Mouse (Mus musculus) midbrain, embryonic 12.5 days (tissue): ENCODE measurements around the gene Gfpt1. TPM values are rescaled to one million over a fixed set of nuclear protein-coding genes. Genes with fewer than 3 reads are reported as not detected.
"Not testable (repeated sequence)": the region's sequence is repeated elsewhere in the genome, so short reads cannot be mapped to it uniquely, and the experiment has no call there.

ENCODE experiments used
- ATAC-seq: fragments of 200-750 bp; cut with Nextera tagmentation; 2 replicates; pipeline ENCODE4 v1.8.0; 2017; ENCODE audit warnings: low read depth, moderate TSS enrichment, moderate library complexity; ENCODE audit not compliant: low FRiP score
- H3K27ac ChIP-seq: fragments of 300-500 bp; sonication (generic); replicated peaks from 2 replicates; pipeline ENCODE4 v1.5.1; 2016; ENCODE audit warnings: mild to moderate bottlenecking
- H3K27me3 ChIP-seq: fragments of 300-500 bp; sonication (generic); 2 replicates; pipeline ENCODE4 v1.6.1; 2016; ENCODE audit warnings: mild to moderate bottlenecking
- H3K36me3 ChIP-seq: fragments of 300-500 bp; sonication (generic); 2 replicates; pipeline ENCODE4 v1.6.1; 2016
- H3K4me1 ChIP-seq: fragments of 300-500 bp; sonication (generic); 2 replicates; pipeline ENCODE4 v1.6.1; 2016
- H3K4me2 ChIP-seq: fragments of 300-500 bp; sonication (generic); replicated peaks from 2 replicates; pipeline ENCODE4 v1.6.1; 2016; ENCODE audit warnings: mild to moderate bottlenecking, moderate library complexity
- H3K4me3 ChIP-seq: fragments of 300-500 bp; sonication (generic); 2 replicates; pipeline ENCODE4 v1.5.1; 2016; ENCODE audit warnings: mild to moderate bottlenecking
- H3K9ac ChIP-seq: fragments of 300-500 bp; sonication (generic); replicated peaks from 2 replicates; pipeline ENCODE4 v1.6.1; 2016; ENCODE audit warnings: mild to moderate bottlenecking, moderate library complexity
- H3K9me3 ChIP-seq: fragments of 300-500 bp; sonication (generic); 2 replicates; pipeline ENCODE4 v1.6.1; 2016; ENCODE audit warnings: mild to moderate bottlenecking
- WGBS: fragments of 180-500 bp; shearing (Covaris S2); methylation state at CpG from one replicate; pipeline ENCODE4 v1.1.7; 2016; 5-methylcytosine and 5-hydroxymethylcytosine counted together
- polyA plus RNA-seq: library from polyadenylated mRNA; unstranded; fragments of >200 nt; fragmentation: Nextera tagmentation; extraction: Ambion mirVana; gene quantifications from 2 replicates; pipeline ENCODE4 v1.2.1, GENCODE M21; 2016

Gfpt1 gene
- polyA plus RNA-seq, 1 experiment from 2014 or later = 18.8 TPM

- H3K4me2 ChIP-seq = peak overlapping the region; percentile 79
- H3K9ac ChIP-seq = peak overlapping the region; percentile 90
- H3K4me3 ChIP-seq = peak overlapping the region; percentile 84
- peak overlapping the region; percentile 95 for H3K27ac ChIP-seq
- 2% methylated on average over 9 of the region's 9 CpGs for WGBS
- no peaks in the 10 kb centered on the region for H3K9me3 ChIP-seq
- H3K4me1 ChIP-seq = peaks cover 13% of the 10 kb centered on the region; the same call in 1 of the 2 replicates
- no peaks in the 10 kb centered on the region for H3K36me3 ChIP-seq
- peak; percentile 57 for ATAC-seq
- no peaks in the 10 kb centered on the region for H3K27me3 ChIP-seq
Measured at GRCm38 (mm10) chr6:87043131-87043516, 478 bp downstream of the Gfpt1 start.

DNA sequence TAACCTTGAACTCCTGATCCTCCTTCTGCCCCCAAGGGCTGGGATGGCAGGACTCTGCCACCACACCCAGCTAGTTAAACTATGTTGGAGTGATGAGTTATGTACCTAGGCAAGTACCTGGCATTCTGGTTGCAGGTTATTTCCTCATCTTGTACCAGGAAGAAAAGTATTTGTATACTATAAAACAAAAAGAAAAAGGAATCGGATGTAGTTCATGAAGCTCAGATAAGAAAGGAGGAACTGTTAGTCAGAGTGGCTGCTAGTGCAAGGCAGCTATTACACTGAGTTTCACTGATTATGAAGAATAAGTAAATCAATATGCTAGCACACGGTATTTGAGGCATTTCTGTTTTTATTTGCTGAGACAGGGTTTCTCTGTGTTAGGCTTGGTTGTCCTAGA is 2.2 kb downstream of the Gfpt1 start:
- Histone ChIP-seq H3K4me2 (no peak overlapping the region), H3K4me3 (no peak overlapping the region), H3K9ac (no peak overlapping the region), H3K27ac (no peak overlapping the region), H3K36me3 (0 out of 2 replicates have a peak, but pooled peaks cover 2% of the 10 kb centered on the region), H3K27me3 (no peaks in the 10 kb centered on the region), H3K9me3 (no peaks in the 10 kb centered on the region), H3K4me1 (peaks cover 13% of the 10 kb centered on the region; the same call in 1 of the 2 replicates)
- no peak for ATAC-seq
- 93% methylated on average over 2 of the region's 2 CpGs for WGBS

- Histone ChIP-seq H3K27ac (no peak overlapping the region), H3K4me1 (peaks cover 13% of the 10 kb centered on the region; the same call in 1 of the 2 replicates), H3K9me3 (no peaks in the 10 kb centered on the region), H3K4me3 (no peak overlapping the region), H3K27me3 (no peaks in the 10 kb centered on the region), H3K36me3 (0 out of 2 replicates have a peak, but pooled peaks cover 2% of the 10 kb centered on the region), H3K4me2 (no peak overlapping the region), H3K9ac (no peak overlapping the region)
- no peak for ATAC-seq
- 69% methylated on average over 3 of the region's 3 CpGs for WGBS
Measured at GRCm38 (mm10) chr6:87045507-87045906, 2.9 kb downstream of the Gfpt1 start.

- H3K9me3 ChIP-seq, H3K4me3 ChIP-seq, ATAC-seq, H3K4me1 ChIP-seq, H3K27me3 ChIP-seq, H3K4me2 ChIP-seq, H3K27ac ChIP-seq, H3K9ac ChIP-seq: not testable (repeated sequence)
- H3K36me3 ChIP-seq = peaks cover 23% of the 10 kb centered on the region
- WGBS = 96% methylated on average over 7 of the region's 7 CpGs
Measured at GRCm38 (mm10) chr6:87048712-87049111, 6.1 kb downstream of the Gfpt1 start.

DNA sequence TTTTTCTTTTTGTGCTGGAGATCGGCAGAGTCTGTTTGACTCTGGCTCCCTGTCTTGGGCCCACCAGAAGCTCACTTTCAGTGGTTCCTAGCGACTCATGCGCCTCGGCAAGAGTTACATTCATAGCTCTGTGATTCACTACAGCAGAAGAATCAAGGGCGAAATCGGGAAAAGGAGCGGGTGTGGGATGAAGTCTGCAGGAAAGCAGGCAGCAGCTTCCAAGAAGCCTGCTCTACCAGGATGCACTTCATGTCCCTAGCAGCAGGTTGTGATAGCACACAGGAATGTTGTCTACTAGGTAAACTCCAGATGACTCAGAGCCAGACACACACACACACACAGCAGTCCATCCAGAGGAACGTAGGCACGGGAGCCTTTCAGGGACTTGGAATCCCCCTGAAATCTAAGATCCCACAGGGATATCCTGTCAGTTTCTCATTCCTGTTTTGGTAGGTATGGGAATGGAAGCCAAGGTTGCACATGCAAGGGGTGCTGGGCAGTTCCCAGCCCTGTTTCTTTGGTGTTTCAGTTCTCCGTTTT is 9.3 kb downstream of the Gfpt1 start:
- ATAC-seq = no peak
- Histone ChIP-seq H3K4me2 (no peak overlapping the region), H3K4me3 (no peak overlapping the region), H3K9me3 (no peaks in the 10 kb centered on the region), H3K4me1 (no peaks in the 10 kb centered on the region), H3K27me3 (no peaks in the 10 kb centered on the region), H3K9ac (no peak overlapping the region), H3K36me3 (peaks cover 49% of the 10 kb centered on the region), H3K27ac (no peak overlapping the region)
- 94% methylated on average over 10 of the region's 10 CpGs for WGBS

GRCm38 (mm10) chr6:87054193-87054592 is 11.5 kb downstream of the Gfpt1 start:
- H3K9ac ChIP-seq = no peak overlapping the region
- ATAC-seq = no peak
- H3K4me3 ChIP-seq = no peak overlapping the region
- H3K27me3 ChIP-seq = no peaks in the 10 kb centered on the region
- H3K9me3 ChIP-seq = no peaks in the 10 kb centered on the region
- 92% methylated on average over 8 of the region's 8 CpGs for WGBS
- no peak overlapping the region for H3K27ac ChIP-seq
- peaks cover 67% of the 10 kb centered on the region for H3K36me3 ChIP-seq
- H3K4me1 ChIP-seq = no peaks in the 10 kb centered on the region
- H3K4me2 ChIP-seq = no peak overlapping the region

- ATAC-seq = no peak
- H3K27me3 ChIP-seq = no peaks in the 10 kb centered on the region
- no peak overlapping the region for H3K4me2 ChIP-seq
- peaks cover 61% of the 10 kb centered on the region for H3K36me3 ChIP-seq
- H3K9ac ChIP-seq = no peak overlapping the region
- H3K27ac ChIP-seq = no peak overlapping the region
- no peaks in the 10 kb centered on the region for H3K9me3 ChIP-seq
- 94% methylated on average over 1 of the region's 1 CpGs for WGBS
- H3K4me1 ChIP-seq = no peaks in the 10 kb centered on the region
- H3K4me3 ChIP-seq = no peak overlapping the region
Measured at GRCm38 (mm10) chr6:87059754-87060153, 17.1 kb downstream of the Gfpt1 start.

GRCm38 (mm10) chr6:87063586-87063985 is 20.9 kb downstream of the Gfpt1 start:
- WGBS = 90% methylated on average over 4 of the region's 4 CpGs
- H3K36me3 ChIP-seq = peaks cover 60% of the 10 kb centered on the region
- no peak for ATAC-seq
- no peak overlapping the region for H3K27ac ChIP-seq
- H3K27me3 ChIP-seq = no peaks in the 10 kb centered on the region
- H3K9ac ChIP-seq = no peak overlapping the region
- H3K4me1 ChIP-seq = no peaks in the 10 kb centered on the region
- H3K4me2 ChIP-seq = no peak overlapping the region
- no peaks in the 10 kb centered on the region for H3K9me3 ChIP-seq
- H3K4me3 ChIP-seq = no peak overlapping the region

- 82% methylated on average over 2 of the region's 2 CpGs for WGBS
- ATAC-seq = no peak
- no peak overlapping the region for H3K27ac ChIP-seq
Measured at GRCm38 (mm10) chr6:87068209-87068608, 25.6 kb downstream of the Gfpt1 start.

DNA sequence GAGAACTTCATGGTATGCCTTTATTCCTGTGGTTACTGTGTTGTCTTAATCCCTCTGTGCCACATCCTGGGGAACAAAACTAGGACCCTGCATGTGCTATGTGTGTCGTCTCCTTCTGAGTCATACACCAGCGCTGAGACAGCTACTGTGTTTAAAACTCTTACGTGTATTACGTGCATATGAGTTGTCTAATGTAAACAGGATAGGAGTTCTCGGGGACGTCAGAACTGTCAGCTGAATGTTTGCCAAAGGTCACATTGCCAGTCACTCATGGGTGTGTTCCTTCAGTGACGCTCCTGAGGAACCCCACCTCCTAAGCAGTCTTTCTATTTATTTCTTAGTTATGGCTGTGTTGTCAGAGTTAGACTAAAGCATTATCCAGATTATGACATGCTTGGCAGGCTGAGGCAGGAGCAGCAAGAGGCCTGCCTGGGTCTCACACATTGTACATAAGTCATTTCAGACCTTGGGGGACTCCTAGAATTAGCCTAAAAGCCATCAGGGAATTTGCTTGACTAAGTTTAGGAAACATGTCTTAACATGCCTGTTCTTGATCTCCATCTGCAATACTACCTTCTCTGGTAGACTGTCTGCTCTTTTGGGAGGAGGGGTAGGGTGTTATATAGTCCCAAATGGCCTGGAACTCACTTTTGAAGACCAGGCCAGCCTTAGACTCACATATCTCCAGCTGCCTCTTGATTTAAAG is 26.7 kb downstream of the Gfpt1 start:
- H3K4me1 ChIP-seq = no peaks in the 10 kb centered on the region
- no peak overlapping the region for H3K4me3 ChIP-seq
- no peak overlapping the region for H3K9ac ChIP-seq
- 88% methylated on average over 7 of the region's 7 CpGs for whole genome bisulfite sequencing
- H3K36me3 ChIP-seq = peaks cover 71% of the 10 kb centered on the region
- ATAC-seq = no peak
- H3K27me3 ChIP-seq = no peaks in the 10 kb centered on the region
- no peak overlapping the region for H3K4me2 ChIP-seq
- no peak overlapping the region for H3K27ac ChIP-seq
- no peaks in the 10 kb centered on the region for H3K9me3 ChIP-seq

More at GRCm38 (mm10) chr6:87068209-87068608, 25.6 kb downstream of the Gfpt1 start:
- Histone ChIP-seq H3K4me3 (no peak overlapping the region), H3K36me3 (peaks cover 72% of the 10 kb centered on the region), H3K27me3 (no peaks in the 10 kb centered on the region), H3K4me1 (no peaks in the 10 kb centered on the region), H3K9ac (no peak overlapping the region), H3K9me3 (no peaks in the 10 kb centered on the region), H3K4me2 (no peak overlapping the region)

GRCm38 (mm10) chr6:87070641-87071040 is 28.0 kb downstream of the Gfpt1 start:
- H3K27ac ChIP-seq = no peak overlapping the region
- no peak for ATAC-seq
- no peaks in the 10 kb centered on the region for H3K27me3 ChIP-seq
- no peak overlapping the region for H3K4me3 ChIP-seq
- H3K36me3 ChIP-seq = peaks cover 61% of the 10 kb centered on the region
- no peak overlapping the region for H3K9ac ChIP-seq
- no peaks in the 10 kb centered on the region for H3K9me3 ChIP-seq
- WGBS = 92% methylated on average over 4 of the region's 4 CpGs
- H3K4me1 ChIP-seq = no peaks in the 10 kb centered on the region
- no peak overlapping the region for H3K4me2 ChIP-seq

GRCm38 (mm10) chr6:87072759-87073158 is 30.1 kb downstream of the Gfpt1 start:
- Histone ChIP-seq H3K9me3 (no peaks in the 10 kb centered on the region), H3K4me1 (no peaks in the 10 kb centered on the region), H3K4me3 (no peak overlapping the region), H3K4me2 (no peak overlapping the region), H3K27me3 (no peaks in the 10 kb centered on the region), H3K9ac (no peak overlapping the region), H3K27ac (no peak overlapping the region), H3K36me3 (peaks cover 52% of the 10 kb centered on the region)
- WGBS = 85% methylated on average over 4 of the region's 4 CpGs
- no peak for ATAC-seq
